Mouse (Mus musculus): ENCODE measurements around the gene Gm10234.

DNA sequence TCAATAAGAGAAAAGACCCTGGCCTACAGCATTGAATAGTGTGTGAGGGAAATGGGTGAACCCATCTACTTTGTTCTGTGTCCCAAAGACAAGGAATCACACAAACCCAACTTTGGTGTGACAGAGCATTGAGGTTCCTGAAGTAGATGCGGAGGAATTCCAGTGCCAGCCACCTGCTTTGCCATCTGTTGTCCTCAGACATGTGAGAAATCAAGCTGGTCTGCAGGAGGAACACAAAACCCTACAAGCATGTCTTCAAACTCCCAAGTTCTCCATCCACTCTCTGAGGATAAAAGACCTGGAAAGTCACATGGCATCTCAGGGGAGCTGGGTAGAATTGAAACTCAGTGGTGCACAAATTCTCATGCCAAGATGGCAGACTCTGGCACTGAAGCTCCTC, 44.3 kb upstream of the Gm10234 start:
- TF ChIP-seq CTCF (IDR thresholded peaks at IDR 0.05; ENCODE audit: control insufficient read depth, insufficient read depth, insufficient read length) = no peak
- TF ChIP-seq USF1 (IDR thresholded peaks at IDR 0.05; ENCODE audit: low read depth) = no peak
- no peak for TF ChIP-seq CEBPB (IDR thresholded peaks at IDR 0.05; ENCODE audit: low read depth)
- TF ChIP-seq MAX (IDR thresholded peaks at IDR 0.05) = no peak
- no peak for TF ChIP-seq MYOG (IDR thresholded peaks at IDR 0.05; ENCODE audit: control insufficient read depth, extremely low read depth, insufficient read length)
